Mouse (Mus musculus) CH12.LX (cell line): ENCODE measurements around the gene Clcf1. TPM values are rescaled to one million over a fixed set of nuclear protein-coding genes. Genes with fewer than 3 reads are reported as not detected.

Experiments
- DNase-seq: peaks from one replicate; pipeline ENCODE4 v3.0.0-alpha.2; 2013; ENCODE audit errors: extremely low read depth
- H3K27ac ChIP-seq: 2 replicates; pipeline ENCODE4 v1.5.1; 2012; ENCODE audit warnings: low read depth, mild to moderate bottlenecking, control low read depth, moderate library complexity; ENCODE audit not compliant: insufficient read depth
- H3K27me3 ChIP-seq: replicated peaks from 2 replicates; pipeline ENCODE3; 2012; ENCODE audit warnings: inconsistent platforms
- H3K36me3 ChIP-seq, 2 experiments: replicated peaks in 1 of 2; 2 replicates each; pipeline versions ENCODE3 to v1.6.1; 2012; ENCODE audit warnings: inconsistent platforms in 1 of 2, low read length in 1 of 2, mild to moderate bottlenecking in 1 of 2, mixed read lengths in 1 of 2, moderate library complexity in 1 of 2; ENCODE audit not compliant: control insufficient read depth in 1 of 2, insufficient read depth in 1 of 2
- H3K4me1 ChIP-seq, 2 experiments: 2 replicates each; pipeline ENCODE4 v1.6.1; 2012; ENCODE audit warnings: inconsistent platforms in 1 of 2, moderate library complexity in 1 of 2; ENCODE audit not compliant: insufficient read depth in 2 of 2, control insufficient read depth in 1 of 2
- H3K4me2 ChIP-seq: 2 replicates; pipeline ENCODE4 v1.6.1; 2012; ENCODE audit warnings: low read depth, mild to moderate bottlenecking, control low read depth; ENCODE audit not compliant: poor library complexity, insufficient read depth, severe bottlenecking
- H3K4me3 ChIP-seq, 3 experiments: fragments of 150-350 bp in 1 of 3; sonication (generic) in 1 of 3; replicated peaks in 1 of 3; 2 replicates each; pipeline versions ENCODE3 to v1.5.1; 2011 to 2012; ENCODE audit warnings: low read depth in 2 of 3, low read length in 2 of 3, mild to moderate bottlenecking in 2 of 3, moderate library complexity in 2 of 3, control low read depth in 1 of 3, improper control_type of control experiment in 1 of 3, inconsistent platforms in 1 of 3, mixed read lengths in 1 of 3; ENCODE audit not compliant: poor library complexity in 1 of 3
- H3K79me2 ChIP-seq: replicated peaks from 2 replicates; pipeline ENCODE4 v1.6.1; 2012; ENCODE audit warnings: mild to moderate bottlenecking, moderate library complexity; ENCODE audit not compliant: control insufficient read depth, poor library complexity, insufficient read depth, severe bottlenecking; ENCODE audit errors: extremely low read depth
- H3K9ac ChIP-seq: 2 replicates; pipeline ENCODE4 v1.6.1; 2012; ENCODE audit warnings: low read depth, mild to moderate bottlenecking, control low read depth, moderate library complexity; ENCODE audit not compliant: insufficient read depth
- H3K9me3 ChIP-seq: replicated peaks from 2 replicates; pipeline ENCODE3; 2012; ENCODE audit warnings: low read length, inconsistent platforms, mixed read lengths
- ETS1 ChIP-seq: conservative IDR thresholded peaks from 2 replicates; pipeline ENCODE4 v1.6.1; 2012; ENCODE audit warnings: low read depth, mild to moderate bottlenecking, inconsistent platforms, low read length, improper control_type of control experiment, moderate library complexity
- IRF4 ChIP-seq: IDR thresholded peaks from 2 replicates; pipeline ENCODE4 v1.6.1; 2014; ENCODE audit warnings: low read depth, mild to moderate bottlenecking, inconsistent platforms, low read length, improper control_type of control experiment
- JUN ChIP-seq: IDR thresholded peaks from 2 replicates; pipeline ENCODE4 v1.6.1; 2011; ENCODE audit warnings: low read depth, mild to moderate bottlenecking, low read length, improper control_type of control experiment, moderate library complexity; ENCODE audit not compliant: insufficient read depth
- JUND ChIP-seq: conservative IDR thresholded peaks from 2 replicates; pipeline ENCODE4 v1.6.1; 2011; ENCODE audit warnings: low read depth, low read length, improper control_type of control experiment
- KAT2A ChIP-seq: IDR thresholded peaks from 2 replicates; pipeline ENCODE4 v1.6.1; 2012; ENCODE audit warnings: low read length, improper control_type of control experiment, inconsistent platforms; ENCODE audit not compliant: insufficient replicate concordance
- MAX ChIP-seq: IDR thresholded peaks from 2 replicates; pipeline ENCODE4 v1.6.1; 2011; ENCODE audit warnings: low read length, improper control_type of control experiment
- MXI1 ChIP-seq: IDR thresholded peaks from 2 replicates; pipeline ENCODE4 v1.6.1; 2011; ENCODE audit warnings: mild to moderate bottlenecking, low read depth, low read length, improper control_type of control experiment
- NELFE ChIP-seq: IDR thresholded peaks from 2 replicates; pipeline ENCODE4 v1.6.1; 2011; ENCODE audit warnings: low read depth, low read length, improper control_type of control experiment
- POLR2AphosphoS2 ChIP-seq: IDR thresholded peaks from 2 replicates; pipeline ENCODE4 v1.6.1; 2011; ENCODE audit warnings: low read depth, low read length, improper control_type of control experiment
- RCOR1 ChIP-seq: conservative IDR thresholded peaks from 2 replicates; pipeline ENCODE4 v1.6.1; 2012; ENCODE audit warnings: low read depth, mild to moderate bottlenecking, inconsistent platforms, low read length, improper control_type of control experiment
- ZC3H11A ChIP-seq: IDR thresholded peaks from 2 replicates; pipeline ENCODE4 v1.6.1; 2012; ENCODE audit warnings: low read depth, mild to moderate bottlenecking, inconsistent platforms, low read length, improper control_type of control experiment
- dilution Hi-C: fragments of 300-500 bp; cut with MboI; formaldehyde crosslinking; loops from 2 replicates; pipeline ENCODE4 v1.14.3; 2020; ENCODE audit warnings: low sequenced_read_pairs; ENCODE audit not compliant: extremely low pct_unique_long_range_greater_than_20kb, extremely low pct_ligation_motif_present
- in situ Hi-C: fragments of 300-500 bp; cut with MboI; formaldehyde crosslinking; loops from 3 replicates; pipeline ENCODE4 v1.14.3; 2019; ENCODE audit warnings: low sequenced_read_pairs, low pct_ligation_motif_present, low pct_unique_long_range_greater_than_20kb, mixed read lengths
- polyA plus RNA-seq: library from polyadenylated mRNA; unstranded; fragments of >175 nt; gene quantifications from 2 replicates; pipeline ENCODE4 v1.2.1, GENCODE M21; 2012; ENCODE audit warnings: low read depth; ENCODE audit not compliant: insufficient read length
- total RNA-seq, 2 experiments: library from RNA; depleted of rRNA; stranded (reverse); fragments of 300-350 nt in 1 of 2; fragments of >200 nt in 1 of 2; gene quantifications; 2 replicates each; pipeline ENCODE4 v1.2.3; 2012 to 2014

Clcf1 gene
- total and polyA plus RNA-seq, 3 experiments: 0.09 to 1.0 (median 0.28) TPM

- no peak for TF ChIP-seq ZC3H11A
- no peak for TF ChIP-seq RCOR1
- 0 out of 2 replicates have a peak, but pooled peaks have one; percentile 7 for TF ChIP-seq IRF4
- 0 out of 2 replicates have a peak, but pooled peaks have one; percentile 18 for TF ChIP-seq KAT2A
- TF ChIP-seq JUND: no peak
- TF ChIP-seq NELFE: peak; percentile 82
- TF ChIP-seq MXI1: no peak; the same call in 1 of the 2 replicates
Measured at GRCm38 (mm10) chr19:4191528-4192250, 22.3 kb upstream of the Clcf1 start, which contains the start of gene Ppp1ca (continued).

GRCm38 (mm10) chr19:4192251-4192985 lies 21.6 kb upstream of the Clcf1 start:
- no peaks in the 10 kb centered on the region for H3K9me3 ChIP-seq
- peak overlapping the region; percentile 74 for H3K9ac ChIP-seq
- H3K36me3 ChIP-seq: peaks cover 50 to 63% of the 10 kb centered on the region in 2 experiments
- peak overlapping the region; percentile 52 for H3K4me2 ChIP-seq
- H3K4me3 ChIP-seq: peak overlapping the region; percentile 84 to 89 (median 85)
- peak overlapping the region; percentile 24; the same call in 1 of the 2 replicates for H3K27ac ChIP-seq
- no peak for DNase-seq
- H3K4me1 ChIP-seq: peaks cover 23 to 65% of the 10 kb centered on the region in 2 experiments
- in situ Hi-C loops (no loop called here), dilution Hi-C loops (no loop called here)
- peaks cover 46% of the 10 kb centered on the region for H3K79me2 ChIP-seq
- H3K27me3 ChIP-seq: no peaks in the 10 kb centered on the region
- no peak for TF ChIP-seq ETS1
- TF ChIP-seq JUND: no peak

- H3K9ac ChIP-seq: peak overlapping the region; percentile 74
- H3K27me3 ChIP-seq: no peaks in the 10 kb centered on the region
- dilution Hi-C loops: no loop called here
- TF ChIP-seq MAX: no peak
- TF ChIP-seq POLR2AphosphoS2: peak; percentile 4; the same call in 1 of the 2 replicates
- no peak for TF ChIP-seq IRF4
- TF ChIP-seq ETS1: no peak
- no peak for TF ChIP-seq JUN
- TF ChIP-seq, all 38 proteins: peak for 1
- Histone ChIP-seq H3K36me3 (peaks cover 48 to 62% of the 10 kb centered on the region in 2 experiments), H3K4me1 (peaks cover 16 to 60% of the 10 kb centered on the region in 2 experiments), H3K4me2 (peak overlapping the region; percentile 52), H3K4me3 (peak overlapping the region; percentile 84 to 89 (median 85)), H3K27ac (no peak overlapping the region), H3K79me2 (peaks cover 45% of the 10 kb centered on the region), H3K9me3 (no peaks in the 10 kb centered on the region)
- no peak for DNase-seq
- in situ Hi-C loops: no loop called here
Measured at GRCm38 (mm10) chr19:4193129-4193528, 20.9 kb upstream of the Clcf1 start.
